Mouse (Mus musculus) heart, postnatal 4 days (tissue): ENCODE measurements around the gene Gm10799. TPM values are rescaled to one million over a fixed set of nuclear protein-coding genes. Genes with fewer than 3 reads are reported as not detected.
"Not testable (repeated sequence)": the region's sequence is repeated elsewhere in the genome, so short reads cannot be mapped to it uniquely, and the experiment has no call there.

ENCODE experiments used
- DNase-seq: peaks from one replicate; pipeline ENCODE4 v3.0.0; 2021
- total RNA-seq, 2 experiments: library from RNA; stranded (reverse); gene quantifications; 2 replicates each; pipeline ENCODE4 v1.2.3; 2021

The Gm10799 gene
- total RNA-seq, 2 experiments from 2014 or later = not detected

- not testable (repeated sequence) for DNase-seq
Observed at GRCm38 (mm10) chr2:104065526-104065925, 2.8 kb downstream of the Gm10799 start, which contains the start of gene Gm10912. Gm10912 (plus strand) TSS chr2:104065826.

- DNase-seq = no peak
Observed at GRCm38 (mm10) chr2:104064152-104064551, 4.2 kb downstream of the Gm10799 start.

GRCm38 (mm10) chr2:104062665-104063064, 5.7 kb downstream of the Gm10799 start:
- no peak for DNase-seq

- no peak for DNase-seq
Observed at GRCm38 (mm10) chr2:104060996-104061395, 7.4 kb downstream of the Gm10799 start.

- DNase-seq = no peak
Observed at GRCm38 (mm10) chr2:104059786-104060185, 8.6 kb downstream of the Gm10799 start.

GRCm38 (mm10) chr2:104058954-104059353, 9.4 kb downstream of the Gm10799 start:
- DNase-seq = no peak

- no peak for DNase-seq
Observed at GRCm38 (mm10) chr2:104058381-104058780, 10.0 kb downstream of the Gm10799 start.

GRCm38 (mm10) chr2:104044479-104045080, 23.8 kb downstream of the Gm10799 start:
- no peak for DNase-seq

GRCm38 (mm10) chr2:104043624-104044478, 24.5 kb downstream of the Gm10799 start:
- no peak for DNase-seq

- no peak for DNase-seq
Observed at GRCm38 (mm10) chr2:104042766-104043165, 25.6 kb downstream of the Gm10799 start.

GRCm38 (mm10) chr2:104041632-104042031, 26.7 kb downstream of the Gm10799 start:
- DNase-seq = no peak

GRCm38 (mm10) chr2:104038236-104038635, 30.1 kb downstream of the Gm10799 start:
- DNase-seq = no peak

GRCm38 (mm10) chr2:104036316-104036715, 32.0 kb downstream of the Gm10799 start:
- no peak for DNase-seq

- no peak for DNase-seq
Observed at GRCm38 (mm10) chr2:104035595-104035994, 32.8 kb downstream of the Gm10799 start.

GRCm38 (mm10) chr2:104034832-104035472, 33.4 kb downstream of the Gm10799 start:
- DNase-seq = peak; percentile 79

- DNase-seq = no peak
Observed at GRCm38 (mm10) chr2:104032056-104032455, 36.3 kb downstream of the Gm10799 start.

- no peak for DNase-seq
Observed at GRCm38 (mm10) chr2:104030381-104030780, 38.0 kb downstream of the Gm10799 start.

GRCm38 (mm10) chr2:104029074-104029473, 39.3 kb downstream of the Gm10799 start:
- DNase-seq = no peak

GRCm38 (mm10) chr2:104028139-104028723, 40.1 kb downstream of the Gm10799 start, which contains the start of gene 4931422A03Rik:
4931422A03Rik (minus strand) TSS chr2:104028361.
- DNase-seq = no peak

GRCm38 (mm10) chr2:104027458-104028138, 40.8 kb downstream of the Gm10799 start, which contains the start of gene Fbxo3:
Fbxo3 (plus strand) TSS chr2:104027721.
- peak; percentile 92 for DNase-seq

GRCm38 (mm10) chr2:104024656-104025055, 43.7 kb downstream of the Gm10799 start:
- no peak for DNase-seq

GRCm38 (mm10) chr2:104023096-104023495, 45.3 kb downstream of the Gm10799 start:
- DNase-seq = no peak
